Mouse (Mus musculus) embryonic facial prominence, embryonic 14.5 days (tissue): ENCODE results near the gene Fam166a. TPM values are rescaled to one million over a fixed set of nuclear protein-coding genes. Genes with fewer than 3 reads are reported as not detected.

Source experiments
- ATAC-seq: fragments of 200-750 bp; cut with Nextera tagmentation; 2 replicates; pipeline ENCODE4 v1.8.0; 2017; ENCODE audit warnings: low read depth, moderate number of reproducible peaks, moderate TSS enrichment
- DNase-seq: peaks from one replicate; pipeline ENCODE4 v3.0.0-alpha.2; 2015; ENCODE audit warnings: low spot score
- H3K27ac ChIP-seq: fragments of 300-500 bp; sonication (generic); replicated peaks from 2 replicates; pipeline ENCODE4 v1.5.1; 2014; ENCODE audit warnings: low read depth, mild to moderate bottlenecking, low read length, moderate library complexity
- H3K27me3 ChIP-seq: fragments of 300-500 bp; sonication (generic); replicated peaks from 2 replicates; pipeline ENCODE4 v1.6.1; 2014; ENCODE audit warnings: low read length; ENCODE audit not compliant: control insufficient read depth, insufficient read depth
- H3K36me3 ChIP-seq: fragments of 300-500 bp; sonication (generic); 2 replicates; pipeline ENCODE4 v1.6.1; 2014; ENCODE audit warnings: low read length, mixed read lengths; ENCODE audit not compliant: control insufficient read depth, insufficient read depth
- H3K4me1 ChIP-seq: fragments of 300-500 bp; sonication (generic); 2 replicates; pipeline ENCODE4 v1.6.1; 2014; ENCODE audit warnings: antibody characterized with exemption, low read length; ENCODE audit not compliant: control insufficient read depth, insufficient read depth
- H3K4me2 ChIP-seq: fragments of 300-500 bp; sonication (generic); 2 replicates; pipeline ENCODE4 v1.6.1; 2014; ENCODE audit warnings: low read depth, mild to moderate bottlenecking, low read length, moderate library complexity, mixed read lengths
- H3K4me3 ChIP-seq: fragments of 300-500 bp; sonication (generic); 2 replicates; pipeline ENCODE4 v1.5.1; 2014; ENCODE audit warnings: low read depth, mild to moderate bottlenecking, low read length
- H3K9ac ChIP-seq: fragments of 300-500 bp; sonication (generic); 2 replicates; pipeline ENCODE4 v1.6.1; 2014; ENCODE audit warnings: low read depth, mild to moderate bottlenecking, low read length, moderate library complexity, mixed read lengths
- H3K9me3 ChIP-seq: fragments of 300-500 bp; sonication (generic); 2 replicates; pipeline ENCODE4 v1.6.1; 2016; ENCODE audit warnings: low read length; ENCODE audit not compliant: control insufficient read depth
- WGBS: fragments of 180-500 bp; shearing (Covaris S2); extraction: QIAGEN DNeasy Blood & Tissue Kit; methylation state at CpG from one replicate; pipeline ENCODE4 v1.1.7; 2014; 5-methylcytosine and 5-hydroxymethylcytosine counted together
- polyA plus RNA-seq: library from polyadenylated mRNA; unstranded; fragments of >200 nt; fragmentation: Nextera tagmentation; extraction: Ambion mirVana; gene quantifications from 2 replicates; pipeline ENCODE4 v1.2.1, GENCODE M21; 2014

Gene Fam166a
- polyA plus RNA-seq, 1 experiment from 2014 or later, result not detected

GRCm38 (mm10) chr2:25230581-25230980 lies 12.0 kb downstream of the Fam166a start:
- WGBS, result 86% methylated on average over 7 of the region's 7 CpGs
- no peak for ATAC-seq

GRCm38 (mm10) chr2:25231038-25231437 lies 12.5 kb downstream of the Fam166a start:
- no peak overlapping the region for H3K4me2 ChIP-seq
- H3K4me3 ChIP-seq, result no peak overlapping the region
- H3K4me1 ChIP-seq, result peaks cover 6% of the 10 kb centered on the region
- 57% methylated on average over 12 of the region's 12 CpGs for WGBS
- H3K27me3 ChIP-seq, result no peaks in the 10 kb centered on the region
- H3K9me3 ChIP-seq, result no peaks in the 10 kb centered on the region
- no peaks in the 10 kb centered on the region for H3K36me3 ChIP-seq
- ATAC-seq, result no peak
- no peak for DNase-seq
- H3K27ac ChIP-seq, result no peak overlapping the region
- no peak overlapping the region for H3K9ac ChIP-seq

More at GRCm38 (mm10) chr2:25230581-25230980, 12.0 kb downstream of the Fam166a start:
- DNase-seq, result no peak
- Histone ChIP-seq H3K27me3 (no peaks in the 10 kb centered on the region), H3K4me1 (peaks cover 7% of the 10 kb centered on the region), H3K4me2 (no peak overlapping the region), H3K9me3 (no peaks in the 10 kb centered on the region), H3K27ac (no peak overlapping the region), H3K9ac (no peak overlapping the region), H3K4me3 (no peak overlapping the region), H3K36me3 (no peaks in the 10 kb centered on the region)

- H3K4me3 ChIP-seq, result no peak overlapping the region
- no peak overlapping the region for H3K27ac ChIP-seq
- no peaks in the 10 kb centered on the region for H3K27me3 ChIP-seq
- 74% methylated on average over 4 of the region's 4 CpGs for WGBS
- H3K9me3 ChIP-seq, result no peaks in the 10 kb centered on the region
- H3K4me2 ChIP-seq, result no peak overlapping the region
- DNase-seq, result no peak
- ATAC-seq, result no peak
- no peaks in the 10 kb centered on the region for H3K36me3 ChIP-seq
- H3K4me1 ChIP-seq, result peaks cover 3% of the 10 kb centered on the region; the same call in 1 of the 2 replicates
- no peak overlapping the region for H3K9ac ChIP-seq
Measured at GRCm38 (mm10) chr2:25233421-25233820, 14.9 kb downstream of the Fam166a start.

GRCm38 (mm10) chr2:25234050-25234449 lies 15.5 kb downstream of the Fam166a start, which contains the start of gene Slc34a3:
TSS of gene Slc34a3 (minus strand) at chr2:25234364.
- DNase-seq (no peak), ATAC-seq (no peak)
- no peak within 1 kb of the TSS for H3K4me2 ChIP-seq
- H3K9ac ChIP-seq, result no peak within 1 kb of the TSS
- H3K9me3 ChIP-seq, result no peaks in the 10 kb centered on the region
- H3K27ac ChIP-seq, result no peak within 1 kb of the TSS
- WGBS, result 87% methylated on average over 3 of the region's 3 CpGs
- H3K27me3 ChIP-seq, result no peaks in the 10 kb centered on the region
- no peaks in the 10 kb centered on the region for H3K36me3 ChIP-seq
- H3K4me3 ChIP-seq, result no peak within 1 kb of the TSS
- no peaks in the 10 kb centered on the region for H3K4me1 ChIP-seq

GRCm38 (mm10) chr2:25234551-25235220 lies 16.1 kb downstream of the Fam166a start:
- DNase-seq (no peak), ATAC-seq (no peak)
- Histone ChIP-seq H3K27ac (no peak overlapping the region), H3K36me3 (no peaks in the 10 kb centered on the region), H3K4me3 (no peak overlapping the region), H3K9ac (no peak overlapping the region), H3K27me3 (no peaks in the 10 kb centered on the region), H3K9me3 (no peaks in the 10 kb centered on the region), H3K4me2 (no peak overlapping the region), H3K4me1 (no peaks in the 10 kb centered on the region)
- WGBS, result 67% methylated on average over 5 of the region's 5 CpGs

GRCm38 (mm10) chr2:25236614-25237013 lies 18.1 kb downstream of the Fam166a start, which contains the start of gene Rnf224:
TSS of gene Rnf224 (minus strand) at chr2:25236787.
- Histone ChIP-seq H3K4me2 (no peak within 1 kb of the TSS), H3K9ac (no peak within 1 kb of the TSS), H3K27ac (no peak within 1 kb of the TSS), H3K4me3 (no peak within 1 kb of the TSS), H3K4me1 (peaks cover 12% of the 10 kb centered on the region), H3K36me3 (no peaks in the 10 kb centered on the region), H3K9me3 (no peaks in the 10 kb centered on the region), H3K27me3 (peaks cover 5% of the 10 kb centered on the region; the same call in 1 of the 2 replicates)
- ATAC-seq (no peak), DNase-seq (no peak)
- WGBS, result 31% methylated on average over 8 of the region's 8 CpGs

GRCm38 (mm10) chr2:25237522-25237921 lies 19.0 kb downstream of the Fam166a start:
- Histone ChIP-seq H3K4me2 (no peak overlapping the region), H3K9me3 (no peaks in the 10 kb centered on the region), H3K27ac (no peak overlapping the region), H3K9ac (no peak overlapping the region), H3K27me3 (peaks cover 10% of the 10 kb centered on the region), H3K36me3 (no peaks in the 10 kb centered on the region), H3K4me3 (no peak overlapping the region), H3K4me1 (peaks cover 15% of the 10 kb centered on the region)
- ATAC-seq (no peak), DNase-seq (no peak)
- 71% methylated on average over 4 of the region's 4 CpGs for WGBS

GRCm38 (mm10) chr2:25238106-25238505 lies 19.6 kb downstream of the Fam166a start:
- Histone ChIP-seq H3K27ac (no peak overlapping the region), H3K36me3 (no peaks in the 10 kb centered on the region), H3K9me3 (no peaks in the 10 kb centered on the region), H3K9ac (no peak overlapping the region), H3K4me1 (peaks cover 15% of the 10 kb centered on the region), H3K27me3 (peaks cover 13% of the 10 kb centered on the region), H3K4me3 (no peak overlapping the region), H3K4me2 (no peak overlapping the region)
- ATAC-seq, result no peak
- no peak for DNase-seq

- no peak for ATAC-seq
- WGBS, result 68% methylated on average over 3 of the region's 3 CpGs
- Histone ChIP-seq H3K4me1 (peaks cover 15% of the 10 kb centered on the region), H3K4me3 (no peak overlapping the region), H3K4me2 (no peak overlapping the region), H3K36me3 (no peaks in the 10 kb centered on the region), H3K27ac (no peak overlapping the region), H3K9me3 (no peaks in the 10 kb centered on the region), H3K9ac (no peak overlapping the region), H3K27me3 (peaks cover 13% of the 10 kb centered on the region)
- no peak for DNase-seq
Measured at GRCm38 (mm10) chr2:25239766-25240165, 21.2 kb downstream of the Fam166a start.
